Mouse (Mus musculus) kidney, postnatal 0 days (tissue): ENCODE data around the gene Paqr3. TPM values are rescaled to one million over a fixed set of nuclear protein-coding genes. Genes with fewer than 3 reads are reported as not detected.
A peak's percentile ranks its signal among the peaks of the same experiment; 100 is the strongest.

Source experiments
- ATAC-seq: fragments of 200-750 bp; cut with Nextera tagmentation; replicated peaks from 2 replicates; pipeline ENCODE4 v1.8.0; 2017; ENCODE audit warnings: low read depth, moderate number of reproducible peaks, moderate TSS enrichment, moderate library complexity; ENCODE audit not compliant: low FRiP score
- DNase-seq: peaks from one replicate; pipeline ENCODE4 v3.0.0-alpha.2; 2016; ENCODE audit warnings: low spot score
- H3K27ac ChIP-seq: fragments of 300-500 bp; sonication (generic); 2 replicates; pipeline ENCODE4 v1.5.1; 2014; ENCODE audit warnings: mild to moderate bottlenecking
- H3K27me3 ChIP-seq: fragments of 300-500 bp; sonication (generic); 2 replicates; pipeline ENCODE4 v1.6.1; 2014; ENCODE audit warnings: low read length, mixed read lengths; ENCODE audit not compliant: insufficient read depth
- H3K36me3 ChIP-seq: fragments of 300-500 bp; sonication (generic); 2 replicates; pipeline ENCODE4 v1.6.1; 2014; ENCODE audit warnings: low read length, mixed read lengths; ENCODE audit not compliant: insufficient read depth
- H3K4me1 ChIP-seq: fragments of 300-500 bp; sonication (generic); replicated peaks from 2 replicates; pipeline ENCODE4 v1.6.1; 2014; ENCODE audit warnings: antibody characterized with exemption, low read length, mixed read lengths; ENCODE audit not compliant: insufficient read depth
- H3K4me2 ChIP-seq: fragments of 300-500 bp; sonication (generic); 2 replicates; pipeline ENCODE4 v1.6.1; 2014; ENCODE audit warnings: mild to moderate bottlenecking, low read length, moderate library complexity, mixed read lengths
- H3K4me3 ChIP-seq: fragments of 300-500 bp; sonication (generic); replicated peaks from 2 replicates; pipeline ENCODE4 v1.5.1; 2014; ENCODE audit warnings: low read depth, low read length
- H3K9ac ChIP-seq: fragments of 300-500 bp; sonication (generic); 2 replicates; pipeline ENCODE4 v1.6.1; 2014; ENCODE audit warnings: low read depth, low read length
- H3K9me3 ChIP-seq: fragments of 300-500 bp; sonication (generic); replicated peaks from 2 replicates; pipeline ENCODE4 v1.6.1; 2016; ENCODE audit warnings: low read length, inconsistent platforms, mixed read lengths
- CTCF ChIP-seq: IDR thresholded peaks from 2 replicates; pipeline ENCODE4 v1.5.1; 2016; ENCODE audit warnings: antibody characterized with exemption, low read depth, mild to moderate bottlenecking, moderate library complexity
- WGBS: fragments of 180-500 bp; shearing (Covaris S2); extraction: QIAGEN DNeasy Blood & Tissue Kit; methylation state at CpG from one replicate; pipeline ENCODE4 v1.1.7; 2014; 5-methylcytosine and 5-hydroxymethylcytosine counted together
- polyA plus RNA-seq: library from polyadenylated mRNA; unstranded; fragments of >200 nt; fragmentation: Nextera tagmentation; extraction: Ambion mirVana; gene quantifications from 2 replicates; pipeline ENCODE4 v1.2.1, GENCODE M21; 2015

Paqr3 gene
- polyA plus RNA-seq, 1 experiment from 2014 or later = 3.3 TPM

DNA sequence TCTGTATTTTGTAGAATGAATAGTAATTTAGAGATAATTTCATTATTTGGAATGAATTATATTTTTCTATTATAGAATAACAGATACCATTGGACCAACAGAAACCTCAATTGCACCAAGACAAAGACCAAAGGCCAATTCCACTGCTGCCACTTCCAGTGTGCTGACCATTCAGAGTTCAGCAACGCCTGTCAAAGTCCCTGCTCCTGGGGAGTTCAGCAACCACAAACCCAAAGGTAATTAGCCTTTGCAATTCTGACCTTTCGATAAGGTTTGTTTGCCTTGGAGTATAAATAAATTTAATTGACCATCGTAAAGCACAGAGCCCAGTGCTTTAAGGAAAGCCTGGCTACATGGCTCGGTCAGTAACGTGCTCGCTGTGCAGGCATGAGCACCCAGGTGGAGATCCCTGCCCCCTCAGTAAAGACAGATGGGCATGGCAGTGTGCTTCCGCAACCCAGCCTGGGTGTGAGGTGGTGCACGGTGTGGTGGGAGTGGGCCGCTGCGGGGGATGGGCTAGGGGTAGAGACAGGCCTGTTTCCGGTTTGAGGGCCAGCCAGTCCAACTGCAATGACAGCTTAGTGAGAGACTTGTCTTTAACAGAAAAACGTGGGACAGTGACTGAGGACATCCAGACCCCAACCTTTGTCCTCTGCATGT is 54.5 kb downstream of the Paqr3 start:
- no peak overlapping the region for H3K27ac ChIP-seq
- no peak overlapping the region for H3K9ac ChIP-seq
- 35% methylated on average over 12 of the region's 12 CpGs for WGBS
- H3K36me3 ChIP-seq = peaks cover 17% of the 10 kb centered on the region
- DNase-seq (no peak), ATAC-seq (peak; percentile 57; the same call in 1 of the 2 replicates)
- no peaks in the 10 kb centered on the region for H3K27me3 ChIP-seq
- no peaks in the 10 kb centered on the region for H3K9me3 ChIP-seq
- H3K4me3 ChIP-seq = no peak overlapping the region
- TF ChIP-seq CTCF = no peak
- H3K4me2 ChIP-seq = no peak overlapping the region
- H3K4me1 ChIP-seq = no peaks in the 10 kb centered on the region

DNA sequence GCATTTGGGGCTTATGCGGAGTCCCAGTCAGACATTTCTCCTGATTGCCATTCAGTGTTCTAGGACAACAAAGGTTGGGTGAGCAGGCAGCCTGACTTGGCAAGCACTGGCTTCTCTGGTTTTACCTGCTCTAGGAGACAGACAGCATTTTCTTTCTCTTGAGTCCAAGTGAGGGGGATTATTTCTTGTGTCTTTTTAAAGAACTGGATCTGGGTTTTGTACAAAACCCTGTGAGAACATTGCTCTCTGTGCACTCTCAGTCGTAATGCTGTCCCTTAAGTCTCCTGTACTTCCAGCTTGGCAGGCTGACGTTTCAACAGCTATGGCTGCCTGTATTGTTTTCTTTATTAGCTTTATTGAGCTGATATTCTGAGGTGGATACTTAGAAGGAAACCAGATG is 55.0 kb downstream of the Paqr3 start:
- Histone ChIP-seq H3K27me3 (no peaks in the 10 kb centered on the region), H3K9ac (no peak overlapping the region), H3K27ac (no peak overlapping the region), H3K4me1 (no peaks in the 10 kb centered on the region), H3K9me3 (no peaks in the 10 kb centered on the region), H3K36me3 (peaks cover 17% of the 10 kb centered on the region), H3K4me2 (no peak overlapping the region), H3K4me3 (no peak overlapping the region)
- DNase-seq = no peak
- TF ChIP-seq CTCF = no peak
- no peak for ATAC-seq
- 67% methylated on average over 3 of the region's 3 CpGs for WGBS

DNA sequence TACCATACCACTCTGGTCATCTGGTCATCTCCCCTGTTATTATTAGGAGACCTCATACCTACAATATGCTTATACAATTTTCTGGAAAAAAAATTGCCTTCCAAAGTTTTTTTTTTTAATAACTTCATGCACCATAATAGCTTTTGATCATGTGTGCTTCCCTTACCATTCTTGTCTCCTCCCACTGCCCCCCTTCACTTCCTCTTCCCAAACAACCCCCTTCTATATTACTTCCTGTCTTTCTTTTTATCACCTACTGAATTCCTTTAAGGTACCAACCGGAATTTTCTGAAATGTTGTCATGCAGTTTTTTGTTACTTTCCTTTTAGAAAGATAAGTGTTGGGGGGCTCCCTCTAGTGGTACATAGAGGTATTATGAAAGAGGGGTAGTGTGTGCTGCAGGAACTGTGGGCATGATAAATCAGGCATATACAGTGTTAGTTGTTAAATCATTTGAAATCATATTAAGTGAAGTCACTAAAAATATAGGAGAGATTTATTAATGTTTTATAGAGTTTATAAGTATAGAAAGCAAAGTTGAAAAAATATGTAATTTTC is 55.8 kb downstream of the Paqr3 start:
- Histone ChIP-seq H3K4me3 (no peak overlapping the region), H3K4me2 (no peak overlapping the region), H3K36me3 (peaks cover 17% of the 10 kb centered on the region), H3K4me1 (no peaks in the 10 kb centered on the region), H3K27ac (no peak overlapping the region), H3K9me3 (no peaks in the 10 kb centered on the region), H3K9ac (no peak overlapping the region), H3K27me3 (no peaks in the 10 kb centered on the region)
- TF ChIP-seq CTCF = peak; percentile 93
- DNase-seq (peak; percentile 88), ATAC-seq (no peak)
- WGBS = 2% methylated on average over 1 of the region's 1 CpGs

DNA sequence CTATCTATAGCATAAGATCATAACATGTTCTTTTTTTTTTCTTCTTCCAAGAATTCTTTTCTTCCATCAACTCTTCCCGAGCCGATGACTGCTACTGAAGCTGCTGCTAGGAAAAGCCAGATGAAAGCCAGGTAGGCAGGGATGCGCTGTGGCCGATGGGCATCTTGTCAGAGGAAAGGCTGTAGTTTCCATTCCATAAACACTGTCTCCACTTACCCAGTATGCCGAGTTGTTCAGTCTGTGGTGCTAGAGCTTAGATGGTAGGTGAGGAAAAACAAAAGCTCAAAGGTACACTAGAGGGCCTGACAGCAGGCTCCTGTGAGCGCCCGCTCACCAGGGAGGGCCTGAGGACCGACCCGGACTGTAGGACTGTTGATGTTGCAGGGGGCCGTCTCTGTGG is 56.6 kb downstream of the Paqr3 start:
- DNase-seq = no peak
- 74% methylated on average over 10 of the region's 10 CpGs for WGBS

DNA sequence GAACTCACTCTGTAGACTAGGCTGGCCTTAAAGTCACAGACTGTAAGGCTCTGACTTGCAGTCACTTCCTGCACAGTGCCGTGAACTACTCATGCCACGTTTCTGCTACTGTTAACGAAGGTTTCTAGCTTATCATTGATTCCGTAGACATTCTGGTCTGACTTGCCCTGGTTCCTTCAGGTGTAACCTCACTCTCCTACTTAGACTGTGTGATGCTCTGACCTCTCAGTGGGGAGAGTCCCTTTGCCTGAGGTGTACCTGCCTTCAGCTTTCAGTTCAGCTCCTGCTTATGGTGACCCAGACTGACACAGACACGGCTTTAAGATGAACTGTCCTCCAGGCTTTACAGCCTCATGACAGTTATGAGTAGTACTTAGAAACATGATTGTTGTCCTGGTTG is 57.2 kb downstream of the Paqr3 start:
- no peak for TF ChIP-seq CTCF
- Histone ChIP-seq H3K9ac (no peak overlapping the region), H3K4me1 (no peaks in the 10 kb centered on the region), H3K27ac (no peak overlapping the region), H3K4me3 (no peak overlapping the region), H3K36me3 (peaks cover 17% of the 10 kb centered on the region), H3K4me2 (no peak overlapping the region), H3K9me3 (no peaks in the 10 kb centered on the region), H3K27me3 (no peaks in the 10 kb centered on the region)
- no peak for ATAC-seq
- 78% methylated on average over 5 of the region's 5 CpGs for WGBS
- no peak for DNase-seq

More for the DNA sequence above, 56.6 kb downstream of the Paqr3 start:
- Histone ChIP-seq H3K27ac (no peak overlapping the region), H3K27me3 (no peaks in the 10 kb centered on the region), H3K9ac (no peak overlapping the region), H3K4me2 (no peak overlapping the region), H3K36me3 (peaks cover 17% of the 10 kb centered on the region), H3K9me3 (no peaks in the 10 kb centered on the region), H3K4me1 (no peaks in the 10 kb centered on the region), H3K4me3 (no peak overlapping the region)
- no peak for ATAC-seq
- TF ChIP-seq CTCF = no peak

DNA sequence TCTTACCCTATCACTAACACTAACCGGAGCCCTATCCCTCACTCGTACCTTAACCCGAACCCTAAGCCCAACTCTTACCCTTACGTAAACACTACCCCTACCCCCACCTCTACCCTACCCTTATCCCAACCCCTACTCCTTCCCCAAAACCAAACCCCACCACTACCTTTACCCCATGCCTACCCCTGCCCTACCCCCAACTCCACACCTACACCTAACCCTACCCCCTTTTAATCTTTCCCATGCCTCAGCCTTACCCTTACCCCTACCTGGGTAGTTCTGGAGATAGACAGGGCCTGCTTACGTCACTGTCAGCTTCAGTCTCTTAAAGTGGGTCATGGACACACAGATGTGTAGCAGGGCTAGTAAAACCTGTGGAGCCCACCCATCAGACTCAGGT is 62.5 kb downstream of the Paqr3 start:
- DNase-seq (no peak), ATAC-seq (no peak)
- no peak overlapping the region for H3K9ac ChIP-seq
- TF ChIP-seq CTCF = no peak
- H3K4me2 ChIP-seq = no peak overlapping the region
- no peaks in the 10 kb centered on the region for H3K4me1 ChIP-seq
- H3K27me3 ChIP-seq = no peaks in the 10 kb centered on the region
- no peak overlapping the region for H3K27ac ChIP-seq
- 0 out of 2 replicates have a peak, but pooled peaks cover 6% of the 10 kb centered on the region for H3K36me3 ChIP-seq
- no peak overlapping the region for H3K4me3 ChIP-seq
- WGBS = 93% methylated on average over 5 of the region's 5 CpGs
- H3K9me3 ChIP-seq = no peaks in the 10 kb centered on the region
